10 mouse cellular contexts compared by ENCODE assay signal in the genomic region with DNA sequence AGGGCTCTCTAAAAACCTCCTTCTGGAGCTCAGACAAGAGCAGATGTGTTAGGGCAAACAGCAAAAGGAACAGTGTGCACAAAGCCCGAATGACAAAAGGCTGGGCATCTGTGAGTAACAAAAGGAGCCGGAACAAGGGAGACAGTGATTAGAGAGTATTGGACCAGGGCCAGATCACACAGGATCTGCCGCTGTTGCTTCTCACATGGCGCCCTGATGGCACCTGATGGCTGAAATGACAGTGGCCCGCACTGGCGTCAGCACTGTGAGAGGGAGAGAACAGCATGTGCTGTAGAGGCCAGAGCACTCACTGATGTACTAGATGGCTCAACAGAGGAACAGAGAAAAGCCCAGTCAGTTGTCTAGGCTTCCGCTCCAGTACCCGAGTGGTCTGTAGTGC. TPM values are rescaled to one million over a fixed set of nuclear protein-coding genes. Genes with fewer than 3 reads are reported as not detected.
DNase-seq lines count a peak whose midpoint lies in the region; ATAC-seq lines count a peak whose summit lies in the region.
"Had no signal": no experiment of that assay in that cellular context is flagged by ENCODE, and none has a peak within 500 bp of the region (broad histone marks: within the 10 kb centered on the region; RNA-seq: fewer than 3 reads in every experiment).

No protein-coding gene starts in this region.

- no peaks in the 10 kb centered on the region for H3K36me3 ChIP-seq in neural tube, embryonic 14.5 days (ENCODE audit: control insufficient read depth, insufficient read depth, low read length)
- H3K36me3 ChIP-seq: limb, embryonic 15.5 days had no signal

- H3K4me1 ChIP-seq in neural tube, embryonic 14.5 days (ENCODE audit: control insufficient read depth, insufficient read depth, low read length) = peaks cover 3% of the 10 kb centered on the region; the same call in 1 of the 2 replicates

- DNase-seq in adrenal gland, postnatal 10 days = peak; percentile 26
- no peak for DNase-seq in adrenal gland, adult 18-20 months (ENCODE audit: low spot score in 2 of 2)
- peak; percentile 69 for DNase-seq in right cerebral cortex, adult 18-20 months
- no peak for DNase-seq in right cerebral cortex, postnatal 4 days
- peak; percentile 49 for DNase-seq in layer of hippocampus, adult 9-10 months (ENCODE audit: low spot score)
- DNase-seq in yolk sac, embryonic 10.5 days (ENCODE audit: low spot score) = no peak
- no peak for DNase-seq in spleen, postnatal 10 days (ENCODE audit: low spot score in 2 of 2)
- DNase-seq: thymus, postnatal 36 days had no signal

- H3K4me3 ChIP-seq in neural tube, embryonic 14.5 days (ENCODE audit: low read depth, low read length) = no peak overlapping the region
- H3K4me3 ChIP-seq: limb, embryonic 15.5 days had no signal

- WGBS in neural tube, embryonic 14.5 days = 45% methylated on average over 8 of the region's 8 CpGs

- ATAC-seq in neural tube, embryonic 14.5 days (ENCODE audit: low read depth) = peak; percentile 65

- 0 out of 2 replicates have a peak overlapping the region, but pooled peaks have one; percentile 2 for H3K27ac ChIP-seq in neural tube, embryonic 14.5 days (ENCODE audit: low read depth, low read length)
- H3K27ac ChIP-seq: limb, embryonic 15.5 days had no signal

- no peaks in the 10 kb centered on the region for H3K9me3 ChIP-seq in neural tube, embryonic 14.5 days (ENCODE audit: control insufficient read depth, low read length)
- H3K9me3 ChIP-seq: limb, embryonic 15.5 days had no signal

- H3K4me2 ChIP-seq in neural tube, embryonic 14.5 days (ENCODE audit: low read depth, low read length) = no peak overlapping the region
- H3K4me2 ChIP-seq: limb, embryonic 15.5 days had no signal

- H3K9ac ChIP-seq in neural tube, embryonic 14.5 days (replicated peaks; ENCODE audit: low read depth, low read length) = no peak overlapping the region
- H3K9ac ChIP-seq: limb, embryonic 15.5 days had no signal

- no peaks in the 10 kb centered on the region for H3K27me3 ChIP-seq in neural tube, embryonic 14.5 days (ENCODE audit: control insufficient read depth, insufficient read depth, low read length)
- H3K27me3 ChIP-seq: limb, embryonic 15.5 days had no signal

RNA-seq across cellular contexts. Expression of a gene that starts 55.8 kb away (rescaled TPM):
- total RNA-seq in adrenal gland, postnatal 10 days (2021) = 10 to 100 TPM; 14.1 to 15.9 TPM
- 10 to 100 TPM; 12.8 to 13.1 TPM for total RNA-seq in adrenal gland, adult 18-20 months (2021)
- polyA plus RNA-seq in neural tube, embryonic 14.5 days (2014; fragmentation: Nextera tagmentation; extraction: Ambion mirVana) = 109 and 114 TPM in 2 replicates

Comparison
In these comparisons a context has a peak if more than half of its experiments do, and no peak if none do; other contexts are left out.
1. DNase-seq: peak in adrenal gland, postnatal 10 days (single experiment), right cerebral cortex, adult 18-20 months (single experiment) and layer of hippocampus, adult 9-10 months (single experiment); none in adrenal gland, adult 18-20 months (0 of 2), right cerebral cortex, postnatal 4 days (single experiment), yolk sac, embryonic 10.5 days (single experiment) and spleen, postnatal 10 days (0 of 2).